Comparison of ENCODE assay signal across 13 mouse cellular contexts in genomic region chr4:43395147-43395546, GRCm38 (mm10). TPM values are rescaled to one million over a fixed set of nuclear protein-coding genes. Genes with fewer than 3 reads are reported as not detected.
DNase-seq lines count a peak whose midpoint lies in the region; ATAC-seq and TF ChIP-seq lines count a peak whose summit lies in the region.
"Had no signal": no experiment of that assay in that cellular context is flagged by ENCODE, and none has a peak within 500 bp of the region (broad histone marks: within the 10 kb centered on the region; RNA-seq: fewer than 3 reads in every experiment).

No protein-coding gene starts in this region.

- peaks cover 21% of the 10 kb centered on the region for H3K79me2 ChIP-seq in C2C12 (ENCODE audit: control insufficient read depth, insufficient read depth)

- H3K27me3 ChIP-seq in forebrain, embryonic 10.5 days (ENCODE audit: poor library complexity, severe bottlenecking), result no peaks in the 10 kb centered on the region
- H3K27me3 ChIP-seq in forebrain, embryonic 16.5 days (replicated peaks; ENCODE audit: control insufficient read depth, insufficient read depth, low read length), result no peaks in the 10 kb centered on the region
- no peaks in the 10 kb centered on the region for H3K27me3 ChIP-seq in kidney, embryonic 15.5 days
- no peaks in the 10 kb centered on the region for H3K27me3 ChIP-seq in C2C12 (ENCODE audit: control insufficient read depth, insufficient read depth, insufficient read length)
- H3K27me3 ChIP-seq in liver, embryonic 11.5 days (replicated peaks; ENCODE audit: control insufficient read depth, insufficient read depth, low read length), result peaks cover 5% of the 10 kb centered on the region; the same call in 1 of the 2 replicates
- H3K27me3 ChIP-seq: Patski had no signal

- no peak overlapping the region for H3K4me2 ChIP-seq in forebrain, embryonic 16.5 days (ENCODE audit: low read length)
- H3K4me2 ChIP-seq in kidney, embryonic 15.5 days, result no peak overlapping the region
- no peak overlapping the region for H3K4me2 ChIP-seq in liver, embryonic 11.5 days

- H3K4me1 ChIP-seq in forebrain, embryonic 10.5 days, result peaks cover 42% of the 10 kb centered on the region
- peaks cover 7% of the 10 kb centered on the region; the same call in 1 of the 2 replicates for H3K4me1 ChIP-seq in forebrain, embryonic 16.5 days (replicated peaks; ENCODE audit: control insufficient read depth, insufficient read depth, low read length)
- peaks cover 53% of the 10 kb centered on the region for H3K4me1 ChIP-seq in kidney, embryonic 15.5 days
- peaks cover 10% of the 10 kb centered on the region for H3K4me1 ChIP-seq in liver, embryonic 11.5 days (replicated peaks; ENCODE audit: control insufficient read depth, insufficient read depth, low read length)

- no peak overlapping the region for H3K9ac ChIP-seq in forebrain, embryonic 16.5 days (replicated peaks; ENCODE audit: low read depth, low read length)
- H3K9ac ChIP-seq in kidney, embryonic 15.5 days, result no peak overlapping the region
- no peak overlapping the region for H3K9ac ChIP-seq in liver, embryonic 11.5 days (ENCODE audit: low read depth, low read length)

- WGBS in forebrain, embryonic 10.5 days, result 90% methylated on average over 5 of the region's 5 CpGs
- 89% methylated on average over 5 of the region's 5 CpGs for WGBS in forebrain, embryonic 16.5 days
- 84% methylated on average over 5 of the region's 5 CpGs for WGBS in kidney, embryonic 15.5 days
- 74% methylated on average over 5 of the region's 5 CpGs for WGBS in liver, embryonic 11.5 days

- H3ac ChIP-seq in C2C12 (ENCODE audit: control insufficient read depth, insufficient read length, low read depth), result peak overlapping the region; percentile 65

- DNase-seq in forebrain, embryonic 10.5 days (ENCODE audit: extremely low spot score, low spot score), result no peak
- no peak for DNase-seq in kidney, postnatal 36 days
- no peak for DNase-seq in liver, embryonic 11.5 days (ENCODE audit: low spot score)
- no peak for DNase-seq in frontal cortex, postnatal 14 days (ENCODE audit: low spot score in 2 of 2)
- no peak for DNase-seq in gastrocnemius, postnatal 36 days
- DNase-seq: spleen, adult 18-20 months had no signal

- H3K4me3 ChIP-seq in forebrain, embryonic 10.5 days, result no peak overlapping the region
- no peak overlapping the region for H3K4me3 ChIP-seq in forebrain, embryonic 16.5 days (replicated peaks; ENCODE audit: low read length)
- no peak overlapping the region for H3K4me3 ChIP-seq in kidney, embryonic 15.5 days (replicated peaks)
- H3K4me3 ChIP-seq in C2C12 (ENCODE audit: insufficient read depth, poor library complexity, severe bottlenecking), result no peak overlapping the region
- H3K4me3 ChIP-seq in liver, embryonic 11.5 days (ENCODE audit: low read depth, low read length), result no peak overlapping the region

- peaks cover 9% of the 10 kb centered on the region for H3K79me3 ChIP-seq in C2C12 (ENCODE audit: low read depth)

- H3K27ac ChIP-seq in forebrain, embryonic 10.5 days, result peak overlapping the region; percentile 65; the same call in 1 of the 2 replicates
- H3K27ac ChIP-seq in forebrain, embryonic 16.5 days (ENCODE audit: low read length), result no peak overlapping the region
- H3K27ac ChIP-seq in kidney, embryonic 15.5 days, result peak overlapping the region; percentile 94
- H3K27ac ChIP-seq in liver, embryonic 11.5 days (ENCODE audit: low read depth, low read length), result peak overlapping the region; percentile 19; the same call in 1 of the 2 replicates

- no peaks in the 10 kb centered on the region for H3K9me3 ChIP-seq in forebrain, embryonic 10.5 days
- no peaks in the 10 kb centered on the region for H3K9me3 ChIP-seq in forebrain, embryonic 16.5 days (ENCODE audit: control insufficient read depth, low read length)
- H3K9me3 ChIP-seq in kidney, embryonic 15.5 days (replicated peaks), result no peaks in the 10 kb centered on the region
- no peaks in the 10 kb centered on the region for H3K9me3 ChIP-seq in liver, embryonic 11.5 days (ENCODE audit: control insufficient read depth, low read length)

- no peak for ATAC-seq in forebrain, embryonic 16.5 days
- no peak for ATAC-seq in kidney, embryonic 15.5 days (replicated peaks; ENCODE audit: low FRiP score)
- ATAC-seq in liver, embryonic 11.5 days (replicated peaks; ENCODE audit: low FRiP score), result no peak

- no peaks in the 10 kb centered on the region for H3K36me3 ChIP-seq in forebrain, embryonic 10.5 days (replicated peaks)
- no peaks in the 10 kb centered on the region for H3K36me3 ChIP-seq in forebrain, embryonic 16.5 days (ENCODE audit: control insufficient read depth, insufficient read depth)
- H3K36me3 ChIP-seq in kidney, embryonic 15.5 days, result no peaks in the 10 kb centered on the region
- no peaks in the 10 kb centered on the region for H3K36me3 ChIP-seq in C2C12 (ENCODE audit: control insufficient read depth, insufficient read depth)
- H3K36me3 ChIP-seq in liver, embryonic 11.5 days (ENCODE audit: control insufficient read depth, insufficient read depth, low read length), result no peaks in the 10 kb centered on the region

- no peak for TF ChIP-seq CTCF in C2C12 (IDR thresholded peaks at IDR 0.05; ENCODE audit: control insufficient read depth, insufficient read depth, insufficient read length)

- intact Hi-C loops in gastrocnemius, postnatal 36 days (cut with DNase I), result no loop called here

TF ChIP-seq in C2C12, 6 proteins besides CTCF, POLR2A, EP300 and RAD21:
- TF ChIP-seq MYOD1 (IDR thresholded peaks at IDR 0.05; ENCODE audit: control insufficient read depth, insufficient read length, low read depth), result no peak
- TF ChIP-seq MAX (IDR thresholded peaks at IDR 0.05), result no peak
- TF ChIP-seq USF1 (IDR thresholded peaks at IDR 0.05; ENCODE audit: low read depth), result no peak
- no peak for TF ChIP-seq FOSL1 (IDR thresholded peaks at IDR 0.05; ENCODE audit: insufficient read depth, low read length, poor library complexity, severe bottlenecking)
- TF ChIP-seq MYOG (IDR thresholded peaks at IDR 0.05; ENCODE audit: control insufficient read depth, extremely low read depth, insufficient read length), result no peak

RNA-seq across cellular contexts. Expression of gene Rusc2, which starts 13.4 kb away (rescaled TPM):
- 7.4 and 8.4 TPM in 2 replicates for polyA plus RNA-seq in forebrain, embryonic 10.5 days (2016; fragmentation: Nextera tagmentation; extraction: Ambion mirVana)
- polyA plus RNA-seq in forebrain, embryonic 16.5 days (2015; fragmentation: Nextera tagmentation; extraction: Ambion mirVana), result 64.6 and 74.8 TPM in 2 replicates
- polyA plus RNA-seq in kidney, embryonic 15.5 days (2015; fragmentation: Nextera tagmentation; extraction: Ambion mirVana), result 11.7 and 14.1 TPM in 2 replicates
- polyA plus RNA-seq in C2C12 (2012; fragmentation: generic; extraction: Trizol), result 18.8 TPM
- 1.4 and 2.0 TPM in 2 replicates for polyA plus RNA-seq in liver, embryonic 11.5 days (2014; fragmentation: Nextera tagmentation; extraction: Ambion mirVana)
- total RNA-seq in gastrocnemius, postnatal 36 days (2021), result 10 to 100 TPM; 20.8 to 23.3 TPM

RNA-seq across cellular contexts. Expression of gene Fam166b, which starts 33.8 kb away (rescaled TPM):
- 0.10 and 0.17 TPM in 2 replicates for polyA plus RNA-seq in forebrain, embryonic 10.5 days (2016; fragmentation: Nextera tagmentation; extraction: Ambion mirVana)
- 0.47 and 0.68 TPM in 2 replicates for polyA plus RNA-seq in forebrain, embryonic 16.5 days (2015; fragmentation: Nextera tagmentation; extraction: Ambion mirVana)
- polyA plus RNA-seq in kidney, embryonic 15.5 days (2015; fragmentation: Nextera tagmentation; extraction: Ambion mirVana), result 0.27 and 0.44 TPM in 2 replicates
- polyA plus RNA-seq in C2C12 (2012; fragmentation: generic; extraction: Trizol), result 0.06 TPM
- polyA plus RNA-seq in liver, embryonic 11.5 days (2014; fragmentation: Nextera tagmentation; extraction: Ambion mirVana), result not detected in 2 replicates
- not detected for total RNA-seq in gastrocnemius, postnatal 36 days (2021)
- total RNA-seq: gastrocnemius, postnatal 10 days; neutrophil, adult 5-6 weeks had no signal

RNA-seq across cellular contexts. Expression of gene Tesk1, which starts 46.6 kb away (rescaled TPM):
- 3.2 and 3.5 TPM in 2 replicates for polyA plus RNA-seq in forebrain, embryonic 10.5 days (2016; fragmentation: Nextera tagmentation; extraction: Ambion mirVana)
- 7.5 and 8.6 TPM in 2 replicates for polyA plus RNA-seq in forebrain, embryonic 16.5 days (2015; fragmentation: Nextera tagmentation; extraction: Ambion mirVana)
- 5.9 and 7.4 TPM in 2 replicates for polyA plus RNA-seq in kidney, embryonic 15.5 days (2015; fragmentation: Nextera tagmentation; extraction: Ambion mirVana)
- polyA plus RNA-seq in C2C12 (2012; fragmentation: generic; extraction: Trizol), result 28.9 TPM
- 4.3 TPM in 2 replicates for polyA plus RNA-seq in liver, embryonic 11.5 days (2014; fragmentation: Nextera tagmentation; extraction: Ambion mirVana)
- total RNA-seq in gastrocnemius, postnatal 36 days (2021), result 10 to 100 TPM; 49.1 to 50.0 TPM

RNA-seq across cellular contexts. Expression of gene Cd72, which starts 59.3 kb away (rescaled TPM):
- 2.3 and 2.4 TPM in 2 replicates for polyA plus RNA-seq in forebrain, embryonic 10.5 days (2016; fragmentation: Nextera tagmentation; extraction: Ambion mirVana)
- polyA plus RNA-seq in forebrain, embryonic 16.5 days (2015; fragmentation: Nextera tagmentation; extraction: Ambion mirVana), result 3.6 and 6.5 TPM in 2 replicates
- polyA plus RNA-seq in kidney, embryonic 15.5 days (2015; fragmentation: Nextera tagmentation; extraction: Ambion mirVana), result 3.0 and 4.3 TPM in 2 replicates
- polyA plus RNA-seq in C2C12 (2012; fragmentation: generic; extraction: Trizol), result 1.5 TPM
- 1.2 and 1.3 TPM in 2 replicates for polyA plus RNA-seq in liver, embryonic 11.5 days (2014; fragmentation: Nextera tagmentation; extraction: Ambion mirVana)
- not detected for total RNA-seq in gastrocnemius, postnatal 36 days (2021)
- total RNA-seq: layer of hippocampus, postnatal 10 days had no signal
